Mouse (Mus musculus) MEL-GATA-1-ER (cell line): ENCODE measurements around the gene Gm45213.

Source experiments
- DNase-seq: peaks from one replicate; pipeline ENCODE4 v3.0.0-alpha.2; 2012; ENCODE audit warnings: low read depth; ENCODE audit errors: extremely low read depth

Gene Gm45213

DNA sequence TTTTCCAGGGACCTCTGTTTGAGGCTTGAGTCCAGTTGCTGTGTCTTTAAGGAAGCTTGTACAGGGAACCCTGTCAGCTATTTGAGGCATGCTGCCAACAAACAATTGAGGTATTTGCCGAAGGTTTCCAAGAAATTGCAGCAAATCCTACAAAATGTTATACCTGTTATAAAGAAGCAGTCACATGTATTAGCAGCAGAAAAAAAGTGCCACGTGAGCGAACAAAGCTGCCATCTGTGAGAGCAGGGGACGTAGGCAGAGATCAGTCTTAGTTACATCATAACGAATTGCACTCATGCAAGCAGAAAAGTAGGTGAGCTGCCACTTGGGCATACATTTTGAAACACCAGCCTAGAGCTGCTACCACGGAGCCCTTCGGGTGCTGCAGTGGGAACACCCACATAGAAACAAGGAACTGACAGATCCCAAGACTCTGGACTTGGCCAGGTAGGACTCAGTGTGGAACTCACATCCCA is 63.2 kb downstream of the Gm45213 start:
- no peak for DNase-seq

DNA sequence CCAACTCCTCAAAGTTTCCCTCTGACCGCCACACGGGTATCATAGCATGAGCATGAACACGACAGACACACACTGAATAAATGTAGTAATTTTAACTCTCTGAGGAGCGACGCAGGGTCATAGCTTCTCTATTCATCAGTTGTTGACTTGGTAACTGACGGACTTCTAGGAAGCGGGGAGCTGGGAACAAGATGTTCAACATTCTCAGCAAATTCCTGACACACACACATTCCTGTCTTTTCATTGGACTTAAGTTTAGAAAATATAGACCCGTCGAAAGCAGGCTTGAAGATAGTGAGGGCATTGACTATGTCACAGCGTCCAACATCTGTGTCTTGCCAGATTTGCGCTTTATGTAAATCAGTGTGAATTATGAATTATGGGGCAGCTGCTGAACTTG is 63.8 kb downstream of the Gm45213 start:
- DNase-seq = no peak

GRCm38 (mm10) chr7:66107930-66108329 is 64.5 kb downstream of the Gm45213 start:
- no peak for DNase-seq

DNA sequence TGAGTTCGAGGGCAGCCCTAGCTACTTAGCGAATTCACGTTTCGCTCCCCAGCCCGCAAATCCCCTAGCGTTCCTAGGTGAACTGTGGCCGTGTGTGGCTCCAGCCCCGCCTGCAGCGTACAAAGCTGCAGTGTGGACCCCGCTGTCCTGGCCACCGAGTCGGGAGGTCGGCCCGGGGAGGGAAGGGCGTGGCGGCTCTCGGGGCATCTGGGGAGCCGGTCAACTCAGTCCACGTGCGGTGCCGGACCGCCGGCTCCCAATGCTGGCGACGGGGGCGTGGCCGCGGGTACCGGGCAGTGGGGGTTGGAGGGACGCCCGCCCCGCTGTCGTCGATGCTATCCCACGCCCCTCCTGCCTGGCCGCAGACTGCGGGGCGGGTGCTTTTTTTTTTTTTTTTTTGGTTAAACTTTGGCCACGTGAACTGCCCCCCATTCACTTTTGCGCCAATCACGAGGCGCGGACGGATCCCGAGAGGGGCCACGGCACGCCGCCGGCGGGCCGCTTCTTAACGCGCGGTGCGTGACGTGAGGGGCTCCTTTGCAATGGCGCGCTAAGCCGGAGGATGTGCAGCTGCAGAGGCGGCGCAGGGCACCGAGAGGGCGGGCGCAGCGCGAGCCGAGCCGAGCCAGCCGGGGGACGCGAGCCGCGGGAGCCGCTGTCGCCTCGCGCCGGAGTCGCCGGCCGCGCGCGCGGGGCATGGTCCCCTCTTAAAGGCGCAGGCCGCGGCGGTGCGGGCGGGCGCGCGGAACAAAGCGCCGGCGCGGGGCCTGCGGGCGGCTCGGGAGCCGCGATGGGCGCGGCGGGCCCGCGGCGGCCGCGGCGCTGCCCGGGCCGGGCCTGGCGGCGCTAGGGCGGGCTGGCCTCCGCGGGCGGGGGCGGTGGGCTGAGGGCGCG is 65.8 kb downstream of the Gm45213 start, which contains the start of gene Chsy1:
Chsy1 (plus strand) TSS at position 555 of the 894 bp plus-strand sequence.
- DNase-seq = no peak

- DNase-seq = no peak
These were observed 66.6 kb downstream of the Gm45213 start for GRCm38 (mm10) chr7:66109855-66110635.

GRCm38 (mm10) chr7:66110636-66111112 is 67.3 kb downstream of the Gm45213 start:
- no peak for DNase-seq

- no peak for DNase-seq
These were observed 67.8 kb downstream of the Gm45213 start for GRCm38 (mm10) chr7:66111211-66111610.
